Mouse (Mus musculus) intestine, embryonic 15.5 days (tissue): ENCODE measurements at regions not wholly inside any gene's neighbourhood (a gene's known extent, or its start where the extent isn't known, plus 50 kb on each side); places are given as distances from the start of the nearest gene placed in this dataset.

ENCODE experiments used
- ATAC-seq: fragments of 200-750 bp; cut with Nextera tagmentation; 2 replicates; pipeline ENCODE4 v1.8.0; 2017; ENCODE audit warnings: moderate TSS enrichment, moderate library complexity
- H3K27ac ChIP-seq: fragments of 300-500 bp; sonication (generic); 2 replicates; pipeline ENCODE4 v1.5.1; 2015; ENCODE audit warnings: mild to moderate bottlenecking, inconsistent platforms
- H3K27me3 ChIP-seq: fragments of 300-500 bp; sonication (generic); replicated peaks from 2 replicates; pipeline ENCODE4 v1.6.1; 2015; ENCODE audit warnings: inconsistent platforms
- H3K36me3 ChIP-seq: fragments of 300-500 bp; sonication (generic); 2 replicates; pipeline ENCODE4 v1.6.1; 2015; ENCODE audit warnings: inconsistent platforms
- H3K4me1 ChIP-seq: fragments of 300-500 bp; sonication (generic); replicated peaks from 2 replicates; pipeline ENCODE4 v1.6.1; 2015; ENCODE audit warnings: inconsistent platforms
- H3K4me2 ChIP-seq: fragments of 300-500 bp; sonication (generic); replicated peaks from 2 replicates; pipeline ENCODE4 v1.6.1; 2015; ENCODE audit warnings: mild to moderate bottlenecking, inconsistent platforms
- H3K4me3 ChIP-seq: fragments of 300-500 bp; sonication (generic); replicated peaks from 2 replicates; pipeline ENCODE4 v1.5.1; 2015; ENCODE audit warnings: inconsistent platforms
- H3K9ac ChIP-seq: fragments of 300-500 bp; sonication (generic); 2 replicates; pipeline ENCODE4 v1.6.1; 2015; ENCODE audit warnings: inconsistent platforms
- H3K9me3 ChIP-seq: fragments of 300-500 bp; sonication (generic); 2 replicates; pipeline ENCODE4 v1.6.1; 2016; ENCODE audit warnings: inconsistent platforms
- WGBS: fragments of 180-500 bp; shearing (Covaris S2); methylation state at CpG from one replicate; pipeline ENCODE4 v1.1.7; 2015; 5-methylcytosine and 5-hydroxymethylcytosine counted together

GRCm38 (mm10) chr1:124584620-124585019 is 539.3 kb upstream of the Dpp10 start:
- WGBS: 93% methylated on average over 1 of the region's 1 CpGs
- H3K9ac ChIP-seq: no peak overlapping the region
- no peaks in the 10 kb centered on the region for H3K27me3 ChIP-seq
- no peak overlapping the region for H3K4me3 ChIP-seq
- no peaks in the 10 kb centered on the region for H3K36me3 ChIP-seq
- no peaks in the 10 kb centered on the region for H3K4me1 ChIP-seq
- H3K27ac ChIP-seq: no peak overlapping the region
- H3K4me2 ChIP-seq: no peak overlapping the region
- H3K9me3 ChIP-seq: no peaks in the 10 kb centered on the region
- ATAC-seq: no peak
